Mouse (Mus musculus): ENCODE data around the gene Mr1.

Mr1 gene

GRCm38 (mm10) chr1:155127429-155127934, 19.1 kb downstream of the Mr1 start:
- DNase-seq (ENCODE audit: low spot score in 2 of 2), result no peak

GRCm38 (mm10) chr1:155126716-155127115, 19.9 kb downstream of the Mr1 start:
- no peak for DNase-seq (ENCODE audit: low spot score in 2 of 2)

- DNase-seq (ENCODE audit: low spot score in 2 of 2), result no peak
Observed at GRCm38 (mm10) chr1:155124397-155124796, 22.2 kb downstream of the Mr1 start.

GRCm38 (mm10) chr1:155121977-155122939, 24.4 kb downstream of the Mr1 start:
- DNase-seq (ENCODE audit: low spot score in 2 of 2), result no peak

- DNase-seq (ENCODE audit: low spot score in 2 of 2), result no peak
Observed at GRCm38 (mm10) chr1:155119719-155120118, 26.9 kb downstream of the Mr1 start.

GRCm38 (mm10) chr1:155113946-155114345, 32.7 kb downstream of the Mr1 start:
- no peak for DNase-seq (ENCODE audit: low spot score in 2 of 2)

GRCm38 (mm10) chr1:155112875-155113274, 33.7 kb downstream of the Mr1 start:
- DNase-seq (ENCODE audit: low spot score in 2 of 2), result no peak

GRCm38 (mm10) chr1:155112118-155112517, 34.5 kb downstream of the Mr1 start:
- DNase-seq (ENCODE audit: low spot score in 2 of 2), result no peak

- no peak for DNase-seq (ENCODE audit: low spot score in 2 of 2)
Observed at GRCm38 (mm10) chr1:155111491-155111890, 35.1 kb downstream of the Mr1 start.

GRCm38 (mm10) chr1:155109387-155110350, 36.9 kb downstream of the Mr1 start:
- DNase-seq (ENCODE audit: low spot score in 2 of 2), result no peak

- DNase-seq (ENCODE audit: low spot score in 2 of 2), result no peak
Observed at GRCm38 (mm10) chr1:155108412-155108811, 38.2 kb downstream of the Mr1 start.

- DNase-seq (ENCODE audit: low spot score in 2 of 2), result no peak
Observed at GRCm38 (mm10) chr1:155107843-155108242, 38.8 kb downstream of the Mr1 start.

GRCm38 (mm10) chr1:155106310-155106709, 40.3 kb downstream of the Mr1 start:
- DNase-seq (ENCODE audit: low spot score in 2 of 2), result no peak

- DNase-seq (ENCODE audit: low spot score in 2 of 2), result no peak
Observed at GRCm38 (mm10) chr1:155103991-155104390, 42.6 kb downstream of the Mr1 start.

- no peak for DNase-seq (ENCODE audit: low spot score in 2 of 2)
Observed at GRCm38 (mm10) chr1:155102631-155103030, 44.0 kb downstream of the Mr1 start.

- DNase-seq (ENCODE audit: low spot score in 2 of 2), result peak; percentile 95 to 98
Observed at GRCm38 (mm10) chr1:155099280-155099848, 47.2 kb downstream of the Mr1 start, which contains the start of gene Ier5. Gene Ier5 (minus strand): TSS chr1:155099636.

- DNase-seq (ENCODE audit: low spot score in 2 of 2), result peak; percentile 80 to 85
Observed at GRCm38 (mm10) chr1:155098486-155099279, 47.9 kb downstream of the Mr1 start.

GRCm38 (mm10) chr1:155097931-155098485, 48.6 kb downstream of the Mr1 start:
- peak in 1 of 2 experiments; percentile 74 for DNase-seq (ENCODE audit: low spot score in 2 of 2)

GRCm38 (mm10) chr1:155097354-155097753, 49.3 kb downstream of the Mr1 start:
- DNase-seq (ENCODE audit: low spot score in 2 of 2), result peak; percentile 38 to 74

GRCm38 (mm10) chr1:155096620-155097261, 49.9 kb downstream of the Mr1 start:
- DNase-seq (ENCODE audit: low spot score in 2 of 2), result no peak

All from spleen, postnatal 10 days (tissue).